Mouse (Mus musculus) kidney, adult 9 months (tissue): Measurements from ENCODE around the gene Ipp.

Source experiments
- DNase-seq: peaks from one replicate; pipeline ENCODE4 v3.0.0; 2022

The Ipp gene

DNA sequence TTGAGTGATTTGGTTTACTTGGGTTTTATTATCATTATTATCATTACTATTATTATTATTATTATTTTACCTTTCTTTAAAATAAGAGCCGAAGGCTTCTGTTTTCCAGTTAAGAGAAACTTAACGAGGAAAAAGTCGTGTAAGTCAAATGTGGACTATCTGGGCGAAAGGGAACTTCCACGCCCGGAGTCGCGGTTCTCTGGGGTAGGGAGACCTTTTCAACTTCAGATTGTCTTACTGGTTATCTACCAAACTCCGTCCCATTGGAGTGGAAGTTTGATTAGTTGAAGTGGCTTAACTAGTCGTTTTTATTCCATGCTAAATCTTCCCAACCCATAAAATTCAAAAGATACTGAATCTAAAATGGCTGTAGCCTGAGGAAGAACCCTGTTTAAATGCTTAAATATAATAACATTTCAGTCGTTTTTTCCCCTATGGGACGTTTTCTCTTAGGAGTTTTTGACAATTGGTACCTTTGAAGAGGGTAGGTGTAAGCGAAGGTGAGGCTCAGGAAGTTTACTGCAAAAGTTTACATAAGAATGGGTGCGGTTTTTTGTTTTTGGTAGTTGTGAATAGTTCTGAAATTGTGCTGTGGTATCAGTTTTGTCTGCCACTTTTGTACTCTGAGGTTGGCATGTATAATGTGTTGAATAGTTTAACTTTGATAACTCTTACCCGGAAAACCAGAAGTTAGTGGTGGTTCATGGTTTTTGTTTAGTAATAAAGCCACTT is 51.0 kb downstream of the Ipp start:
- no peak for DNase-seq
